Mouse (Mus musculus) olfactory bulb, adult 2 months (tissue): ENCODE data around the gene Nmral1.

Experiments
- CTCF ChIP-seq: fragments of 200-500 bp; IDR thresholded peaks from 2 replicates; pipeline ENCODE4 v1.5.1; 2012; ENCODE audit warnings: low read depth, mild to moderate bottlenecking, low read length, moderate library complexity; ENCODE audit not compliant: insufficient read depth
- POLR2A ChIP-seq: fragments of 200-500 bp; IDR thresholded peaks from 2 replicates; pipeline ENCODE4 v1.6.1; 2012; ENCODE audit warnings: mild to moderate bottlenecking, low read depth, low read length, moderate library complexity; ENCODE audit not compliant: insufficient read depth

DNA sequence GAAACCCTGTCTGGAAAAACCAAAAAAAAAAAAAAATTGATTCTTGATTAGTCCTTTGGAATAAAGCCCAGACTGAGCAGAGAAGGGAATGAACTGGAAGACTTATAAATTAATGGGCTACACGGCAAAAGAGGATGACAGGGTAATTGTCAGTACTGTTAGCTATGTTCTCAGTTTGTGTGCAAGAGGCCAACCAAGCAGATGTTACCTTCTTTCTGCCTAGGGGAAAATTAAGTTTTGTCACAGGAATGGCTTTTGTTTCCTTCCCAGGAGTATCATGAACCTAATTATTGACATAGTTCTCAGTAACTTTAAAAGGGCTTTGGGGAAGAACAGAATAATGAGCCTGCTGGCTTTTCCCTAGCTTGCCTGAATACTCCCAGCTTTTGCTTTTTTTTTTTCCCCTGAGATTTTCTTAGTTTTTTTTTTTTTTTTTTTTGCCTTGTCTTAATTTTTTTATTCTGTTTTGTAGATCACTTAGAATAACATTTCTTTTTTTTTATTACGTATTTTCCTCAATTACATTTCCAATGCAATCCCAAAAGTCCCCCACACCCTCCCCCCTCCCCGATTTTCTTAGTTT, 11.7 kb upstream of the Nmral1 start:
- TF ChIP-seq CTCF (no peak), POLR2A (no peak)
